Mouse (Mus musculus): ENCODE results near the gene Eno2.

Eno2 gene

DNA sequence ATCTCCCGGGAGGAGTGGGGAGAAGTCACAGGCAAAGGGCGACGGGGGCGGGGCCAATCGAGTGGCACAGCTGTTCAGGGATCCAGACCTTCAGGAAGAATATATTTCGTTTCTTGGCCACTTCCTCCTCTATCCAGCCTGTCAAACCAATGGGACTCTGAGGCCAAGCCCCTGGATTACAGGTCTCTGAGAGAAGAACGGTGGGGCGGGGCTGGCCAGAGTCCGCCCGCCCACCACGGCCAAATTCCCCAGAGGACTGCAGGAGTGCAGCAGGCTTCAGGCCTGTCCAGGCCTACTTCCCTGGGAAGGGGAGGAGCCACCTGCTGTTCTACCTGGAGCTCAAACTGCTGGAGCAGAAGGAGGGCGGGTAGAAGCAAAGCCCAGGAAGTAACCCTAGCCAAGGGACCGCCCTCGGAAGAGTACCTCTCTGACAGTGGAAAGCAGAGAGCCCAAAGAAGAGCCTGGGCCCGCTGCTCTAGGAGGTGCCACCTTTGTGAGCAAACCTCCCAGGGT lies 30.9 kb downstream of the Eno2 start, which contains the start of gene Ptpn6:
TSS of gene Ptpn6 (minus strand) at position 204 of the 513 bp plus-strand sequence.
- no peak for DNase-seq

DNA sequence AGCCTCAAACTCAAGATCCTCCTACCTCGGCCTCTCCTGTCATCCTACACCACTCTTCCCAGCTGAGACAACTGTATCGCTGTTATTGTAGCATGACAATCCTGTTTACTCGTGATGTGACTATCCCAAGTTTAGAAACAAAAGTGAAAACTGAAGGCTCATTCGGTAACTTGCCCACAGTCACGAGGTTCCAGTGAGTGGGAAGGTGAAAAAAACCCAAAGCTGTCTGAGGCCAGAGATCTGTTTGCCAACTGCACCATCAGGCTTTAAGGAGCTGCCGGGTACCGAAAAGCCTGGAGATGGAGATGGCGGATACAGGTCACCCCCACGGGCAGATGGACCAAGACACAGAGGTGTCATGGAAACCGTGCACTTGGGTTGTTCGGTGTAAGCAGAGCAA lies 32.4 kb downstream of the Eno2 start:
- no peak for DNase-seq

DNA sequence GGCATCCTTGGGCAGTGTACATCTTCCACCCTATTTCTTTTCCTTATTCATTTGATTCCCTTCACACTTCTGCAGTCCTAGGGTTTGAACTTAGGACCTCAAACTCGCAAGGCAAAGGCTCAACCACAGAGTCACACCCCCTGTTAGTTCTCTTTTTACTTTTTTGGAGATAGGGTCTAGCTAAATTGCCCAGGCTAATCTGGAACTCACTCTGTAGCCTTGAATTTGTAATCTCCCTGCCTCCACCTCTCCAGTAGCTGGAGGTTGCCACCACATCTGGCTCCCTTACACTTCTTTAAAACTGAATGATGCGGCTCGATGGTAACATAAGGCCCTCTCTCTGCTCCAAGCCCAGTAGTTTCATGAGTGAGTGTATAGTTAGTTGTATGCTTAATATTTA lies 35.1 kb downstream of the Eno2 start:
- DNase-seq: no peak

DNA sequence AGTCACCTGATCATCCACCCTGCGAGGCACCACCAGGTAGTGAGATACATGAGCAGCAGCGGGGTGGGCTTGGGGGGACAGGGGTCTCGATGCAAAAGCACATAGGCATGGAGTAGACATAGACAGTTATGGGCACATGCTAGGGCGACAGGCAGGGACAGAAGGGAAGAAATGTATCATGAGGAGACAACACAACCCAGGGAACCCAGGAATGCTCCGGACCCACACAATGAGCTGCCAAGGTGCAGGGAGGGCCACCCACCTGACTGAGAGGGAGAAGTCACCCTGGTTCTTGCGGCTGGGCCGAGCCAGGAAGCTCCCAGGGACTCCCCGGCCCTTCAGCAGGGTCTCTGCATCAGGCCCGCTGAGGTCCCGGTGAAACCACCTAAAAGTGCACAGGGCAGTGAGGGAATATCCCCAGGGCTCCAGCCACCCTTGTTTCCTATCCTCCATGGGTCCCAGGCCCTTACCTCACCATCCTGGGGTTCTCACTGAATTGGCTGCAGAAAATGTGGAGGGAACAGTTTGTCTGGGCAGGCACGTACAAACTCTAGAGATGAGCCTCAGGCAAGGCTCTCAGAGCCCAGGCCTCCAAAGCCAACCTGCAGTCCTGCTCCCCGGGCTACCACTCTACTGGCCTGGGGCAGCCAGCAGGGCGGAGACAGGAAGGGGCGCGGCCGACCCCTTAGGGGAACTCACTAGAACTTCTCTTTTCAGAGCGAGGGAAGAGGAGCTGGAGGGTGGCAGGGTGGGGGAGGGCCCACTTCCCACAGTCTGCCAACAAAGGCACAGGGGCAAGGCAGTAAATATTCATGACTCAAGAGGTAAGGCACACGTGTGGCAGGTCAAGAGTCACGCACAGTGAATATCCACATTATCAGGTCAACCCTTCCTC lies 36.8 kb downstream of the Eno2 start:
- DNase-seq: no peak

DNA sequence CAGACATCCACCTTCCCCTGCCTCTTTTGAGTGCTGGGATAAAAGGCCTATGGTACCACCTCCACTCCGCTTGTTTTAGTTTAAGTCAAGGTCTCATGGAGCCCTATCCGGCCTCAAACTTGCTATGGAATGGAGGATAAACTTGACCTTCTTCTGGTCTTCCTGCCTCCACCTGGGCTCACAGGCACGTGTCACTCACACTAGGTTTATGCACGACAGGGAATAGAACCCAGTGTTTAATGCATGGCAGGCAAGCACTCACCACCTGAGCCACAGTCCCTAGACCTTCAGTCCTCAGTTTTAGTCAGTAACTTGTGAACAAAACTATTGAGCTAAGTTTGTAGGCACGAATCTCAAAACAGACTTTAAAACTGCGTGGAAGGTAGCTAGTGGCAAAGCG lies 38.4 kb downstream of the Eno2 start:
- DNase-seq: no peak

DNA sequence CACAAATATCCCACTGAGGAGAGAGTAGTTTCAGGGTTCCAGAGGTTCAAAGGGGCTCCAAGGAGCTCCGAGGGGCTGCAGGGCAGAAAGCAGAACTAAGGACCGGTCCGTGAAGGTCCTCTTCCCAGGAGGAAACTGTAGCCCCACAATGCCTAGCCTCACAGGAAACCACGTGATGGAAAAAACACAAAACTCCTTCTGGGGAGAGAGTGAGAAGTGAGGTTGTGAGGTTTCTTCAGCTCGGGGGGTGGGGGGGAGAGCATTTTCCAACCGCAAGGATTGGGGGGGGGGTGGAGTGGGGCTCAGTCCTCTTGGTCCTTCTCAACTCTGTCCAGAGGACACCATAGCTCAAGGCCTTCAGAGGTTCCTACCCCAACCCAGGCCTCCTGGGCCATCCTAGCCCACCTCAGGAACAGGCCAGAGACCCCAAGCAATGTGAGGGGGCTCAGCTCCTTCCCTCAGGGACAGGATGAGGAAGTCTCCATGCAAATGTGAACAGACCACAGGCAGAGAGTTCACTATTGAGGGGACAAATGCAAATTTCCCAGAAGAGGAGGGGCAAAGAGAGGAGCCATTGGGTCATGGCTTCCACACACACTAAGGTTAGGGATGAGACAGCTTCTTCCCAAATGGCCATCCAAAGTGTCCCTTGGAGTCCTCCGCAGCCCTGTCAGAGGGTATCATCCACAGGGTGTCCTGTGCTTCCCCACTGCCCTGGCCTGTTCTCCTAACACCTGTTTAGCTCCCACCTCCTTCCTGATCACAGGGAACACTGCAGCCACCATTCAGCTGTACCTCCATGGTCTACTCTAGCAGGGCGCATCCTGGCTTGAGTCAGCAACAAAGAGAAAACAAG lies 39.4 kb downstream of the Eno2 start:
- no peak for DNase-seq

DNA sequence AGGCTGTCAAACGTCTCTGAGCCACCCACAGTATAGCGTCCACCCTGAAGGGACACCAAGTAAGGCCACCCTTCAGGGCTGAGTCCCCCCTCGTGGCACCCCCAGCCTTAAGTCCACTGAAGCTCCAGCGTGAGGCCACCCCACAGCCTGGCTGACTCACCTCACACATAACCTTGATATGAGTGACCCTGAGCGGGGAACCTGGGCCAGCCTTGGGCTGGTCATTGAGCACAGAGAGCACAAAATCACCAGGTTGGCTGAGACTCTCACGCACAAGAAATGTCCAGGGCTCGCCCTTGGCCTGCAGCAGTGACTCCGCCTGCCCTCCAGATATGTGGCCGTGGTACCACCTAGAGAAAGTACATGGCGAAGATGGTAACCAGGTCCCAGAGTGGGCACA lies 40.9 kb downstream of the Eno2 start:
- no peak for DNase-seq

DNA sequence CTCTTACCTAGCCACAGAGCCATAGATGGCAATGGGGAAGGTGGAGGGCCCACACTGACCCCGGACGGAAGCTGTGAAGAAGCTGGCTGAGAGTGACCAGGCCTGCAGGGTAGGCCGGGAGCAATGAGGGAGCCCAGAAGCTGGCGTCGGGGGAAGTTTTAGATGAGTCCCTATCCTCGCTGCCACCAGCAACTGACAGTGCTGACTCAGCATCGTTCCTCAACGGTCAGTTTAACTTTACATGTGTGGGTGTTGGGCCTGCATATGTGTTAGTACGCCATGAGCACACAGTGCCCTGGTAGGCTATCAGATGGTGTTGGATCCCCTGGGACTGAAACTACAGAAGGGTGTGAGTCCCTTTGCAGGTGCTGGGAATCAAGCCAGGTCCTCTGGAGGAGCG lies 45.0 kb downstream of the Eno2 start:
- no peak for DNase-seq

DNA sequence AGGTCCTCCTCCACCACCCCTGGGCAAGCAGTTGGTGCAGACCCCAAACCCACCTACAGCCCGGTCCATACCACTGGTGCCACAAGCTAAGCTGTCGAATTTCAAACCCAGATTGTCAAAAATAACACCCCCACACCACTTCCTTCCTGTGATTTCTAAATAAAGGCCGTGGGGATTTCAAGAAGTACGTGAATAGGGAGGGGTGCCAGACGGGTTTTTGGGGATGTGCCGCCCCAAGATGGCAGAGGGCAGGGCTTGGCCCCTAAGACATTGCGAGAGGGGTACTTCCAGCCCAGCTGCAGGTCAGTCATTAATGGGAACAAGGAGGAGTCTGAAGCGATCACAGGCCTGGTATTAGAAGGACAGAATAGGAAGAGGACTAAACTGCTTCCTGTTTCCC lies 45.9 kb downstream of the Eno2 start:
- no peak for DNase-seq

DNA sequence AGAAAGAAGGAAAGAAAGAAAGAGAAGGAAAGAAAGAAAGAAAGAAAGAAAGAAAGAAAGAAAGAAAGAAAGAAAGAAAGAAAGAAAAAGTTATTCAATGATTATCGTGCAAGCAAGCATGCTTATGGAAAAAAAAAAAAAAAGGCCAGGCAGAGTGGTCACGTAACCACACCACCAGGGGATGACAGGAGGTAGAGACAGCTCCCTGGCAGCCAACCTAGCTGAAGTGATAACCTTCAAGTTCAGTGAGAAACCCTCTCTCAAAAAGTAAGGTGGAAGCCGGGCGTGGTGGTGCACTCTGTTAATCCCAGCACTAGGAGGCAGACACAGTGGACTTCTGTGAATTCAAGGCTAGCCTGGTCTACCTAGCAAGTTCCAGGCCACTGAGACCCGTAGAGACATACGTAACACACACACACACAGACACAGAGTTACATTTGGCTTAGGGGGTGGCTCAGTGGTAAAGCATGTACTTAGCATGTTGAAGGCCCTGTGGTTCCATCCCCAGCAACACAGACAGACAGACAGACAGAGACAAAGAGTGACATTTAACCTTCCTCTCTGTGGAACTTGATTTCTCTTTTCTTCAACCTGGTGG lies 46.5 kb downstream of the Eno2 start:
- no peak for DNase-seq

DNA sequence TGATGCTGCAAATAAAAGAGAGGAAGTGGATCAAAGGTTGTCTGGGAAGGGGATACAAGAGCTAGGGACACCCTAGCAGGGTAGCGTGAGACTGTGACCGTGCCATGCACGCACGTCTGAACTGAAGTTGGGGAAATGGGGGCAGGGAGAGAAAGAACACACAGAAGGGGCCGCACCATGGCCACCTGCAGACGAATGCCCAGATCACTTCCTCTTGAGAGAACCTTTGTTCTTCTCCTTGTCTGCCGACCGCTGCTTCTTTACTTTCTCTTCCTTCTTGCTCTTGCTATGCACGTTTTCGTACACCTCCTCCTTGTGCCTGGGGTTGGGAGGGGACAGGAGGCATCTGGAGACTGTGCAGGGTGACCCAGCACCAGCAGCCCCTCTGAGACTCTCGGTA lies 48.6 kb downstream of the Eno2 start:
- DNase-seq: no peak

DNA sequence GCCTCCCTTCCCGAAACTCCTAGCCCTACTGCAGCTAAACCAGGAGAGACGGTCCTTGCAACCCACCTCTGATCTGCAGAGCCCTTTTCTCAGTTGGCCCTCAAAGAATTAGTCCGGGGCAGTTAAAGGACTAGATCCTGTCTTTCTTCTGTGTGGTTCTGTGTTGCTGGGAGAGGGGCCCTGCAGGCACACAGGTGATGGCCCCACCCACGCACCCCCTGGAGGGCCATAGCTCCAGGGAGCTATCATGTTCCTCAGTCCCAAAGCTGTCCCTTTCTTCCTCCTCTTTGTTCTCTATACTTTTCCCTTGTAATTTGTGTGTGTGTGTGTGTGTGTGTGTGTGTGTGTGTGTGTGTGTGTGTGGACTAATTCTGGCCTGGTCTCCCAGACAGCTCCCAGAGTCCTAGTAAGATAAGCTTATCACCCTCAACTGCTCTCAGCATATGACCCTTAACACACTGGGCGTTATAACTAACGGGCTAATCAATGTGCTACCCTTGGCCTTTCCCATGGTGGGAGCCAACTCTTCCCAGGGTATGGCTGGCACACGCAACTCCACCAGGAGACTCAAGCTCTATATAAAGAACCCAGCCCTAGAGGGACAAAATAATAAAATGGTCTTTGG lies 50.0 kb downstream of the Eno2 start:
- no peak for DNase-seq

DNA sequence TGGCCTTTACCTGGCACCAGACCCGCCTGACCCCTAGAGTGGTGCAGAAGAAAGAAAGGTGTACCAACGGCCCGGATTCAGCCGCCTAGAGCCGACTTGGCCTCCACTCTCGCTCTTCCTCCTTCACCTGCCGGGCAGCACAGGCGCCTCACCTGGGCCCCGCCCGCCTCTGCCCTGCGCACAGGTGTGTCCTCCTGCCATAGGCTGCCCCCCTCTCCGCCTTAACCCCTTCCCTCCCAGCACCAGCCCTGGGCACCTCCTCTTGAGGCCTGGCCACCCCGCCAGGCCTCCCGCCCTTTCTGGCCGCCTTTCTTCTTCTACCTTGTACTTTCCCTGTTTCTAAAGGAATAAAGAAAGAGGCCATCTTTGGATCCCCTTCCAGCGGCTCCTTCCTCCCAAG lies 50.8 kb downstream of the Eno2 start:
- DNase-seq: no peak

DNA sequence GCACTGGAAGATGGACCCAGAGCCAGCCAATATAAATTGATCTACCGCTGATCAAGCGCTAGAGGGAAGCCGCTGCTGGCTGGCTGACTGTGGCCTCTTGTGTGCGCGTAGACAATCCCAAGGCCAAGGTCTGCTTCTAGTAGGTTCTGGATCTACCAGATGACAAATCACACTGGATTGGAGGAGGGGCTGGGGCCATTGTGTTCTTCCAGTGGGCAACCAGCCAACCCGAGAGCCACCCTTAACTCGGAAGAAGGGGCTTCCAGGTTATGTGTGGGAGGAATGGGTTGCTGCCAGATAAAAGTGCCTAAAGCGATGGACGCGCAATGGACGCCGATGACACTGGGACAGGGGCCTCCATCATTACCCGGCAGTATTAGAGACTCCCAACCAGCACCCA lies 51.5 kb downstream of the Eno2 start:
- DNase-seq: no peak

DNA sequence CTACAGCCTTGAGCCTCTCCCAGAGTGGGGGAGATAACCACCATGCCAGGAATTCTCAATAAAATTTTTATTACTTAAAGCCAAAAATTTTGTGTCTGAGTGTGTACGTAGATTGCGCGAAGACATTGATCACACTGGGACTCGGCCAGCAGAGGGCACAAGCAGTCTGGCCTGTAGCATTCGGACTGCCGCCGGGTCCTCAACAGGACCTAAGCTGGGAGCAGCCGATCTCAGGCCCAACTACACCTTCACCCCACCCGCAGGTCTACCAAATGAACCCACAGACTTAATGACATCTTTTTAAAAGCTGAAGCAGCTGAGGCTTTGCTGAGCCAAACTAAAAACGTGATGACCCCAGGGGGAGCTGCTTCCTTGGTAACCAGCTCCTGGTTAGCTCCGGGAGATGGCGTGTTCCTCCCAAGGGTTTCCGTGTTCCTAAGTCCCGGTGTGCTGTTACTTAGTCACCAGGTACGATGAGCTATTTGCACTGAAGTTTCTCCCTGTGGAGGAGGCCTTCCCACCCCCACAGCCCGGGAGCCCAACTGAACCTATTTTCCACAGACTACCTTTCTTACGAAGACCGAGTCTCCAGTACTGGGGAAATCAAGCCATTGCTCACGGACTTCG lies 52.5 kb downstream of the Eno2 start:
- DNase-seq: no peak

DNA sequence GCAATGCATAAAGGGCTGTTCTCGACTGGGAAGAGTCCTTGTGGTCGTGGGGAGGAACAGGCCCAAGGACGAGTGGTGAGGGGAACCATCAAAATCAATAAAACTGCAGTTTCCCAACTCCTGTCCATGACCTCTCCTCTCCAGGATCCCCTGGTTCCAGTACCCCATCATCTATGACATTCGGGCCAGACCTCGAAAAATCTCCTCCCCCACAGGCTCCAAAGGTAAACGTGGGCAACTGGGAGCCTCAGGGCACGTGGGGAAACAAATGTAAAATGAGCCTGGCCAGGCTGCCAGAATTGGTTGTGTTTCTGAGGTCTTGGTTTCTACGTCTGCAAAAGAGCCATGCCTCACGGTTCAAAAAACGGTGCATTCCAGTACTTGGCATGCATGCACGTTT lies 56.6 kb downstream of the Eno2 start:
- no peak for DNase-seq

DNA sequence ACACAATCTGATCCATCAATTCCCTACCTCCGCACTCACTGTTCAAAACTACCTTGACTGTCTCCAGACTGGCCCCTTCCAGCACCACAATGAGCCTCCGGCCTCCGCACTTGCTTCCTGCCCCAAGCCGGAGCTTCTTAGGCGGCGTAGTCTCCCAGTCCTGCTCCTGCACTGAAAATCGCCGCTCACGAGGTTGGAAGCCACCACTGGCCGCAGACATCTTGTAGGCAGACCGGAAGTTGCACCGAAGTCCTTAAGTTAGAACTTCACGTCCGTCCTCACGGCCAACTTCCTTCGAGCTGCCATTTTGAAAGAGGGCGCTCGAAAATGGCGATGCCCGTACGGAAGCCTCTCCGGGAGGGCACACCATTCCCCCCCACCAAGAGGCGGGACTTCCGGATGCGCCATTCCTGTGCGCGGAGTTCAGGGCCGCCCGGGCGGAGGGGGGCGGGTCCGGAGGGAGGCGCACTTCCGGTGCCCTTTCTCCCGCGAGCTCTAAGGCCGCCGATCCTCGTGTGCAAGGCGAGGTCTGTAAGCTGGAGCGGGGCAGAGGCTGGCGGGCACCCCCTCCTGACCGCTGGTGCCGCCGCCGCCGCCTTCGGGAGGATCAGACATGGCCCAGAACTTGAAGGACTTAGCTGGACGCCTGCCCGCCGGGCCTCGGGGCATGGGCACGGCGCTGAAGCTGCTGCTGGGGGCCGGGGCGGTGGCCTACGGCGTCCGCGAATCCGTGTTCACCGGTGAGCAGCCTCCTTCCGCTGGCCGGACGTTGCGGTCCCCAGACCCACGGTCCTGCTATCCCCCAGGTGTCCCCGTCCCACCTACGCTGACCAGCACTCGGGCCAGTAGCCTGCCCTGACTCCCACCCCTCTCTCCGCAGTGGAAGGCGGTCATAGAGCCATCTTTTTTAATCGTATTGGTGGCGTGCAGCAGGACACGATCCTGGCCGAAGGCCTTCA lies 57.4 kb downstream of the Eno2 start, which contains the start of the genes Emg1 and Phb2:
TSS of gene Emg1 (minus strand) at position 355 of the 959 bp plus-strand sequence.
TSS of gene Phb2 (plus strand) at position 513 of the 959 bp plus-strand sequence.
- peak; percentile 98 for DNase-seq

All from right cerebral cortex, adult 18-20 months (tissue).